Mouse (Mus musculus) stomach, embryonic 14.5 days (tissue): ENCODE results near the gene Kcnk15. TPM values are rescaled to one million over a fixed set of nuclear protein-coding genes. Genes with fewer than 3 reads are reported as not detected.

ENCODE experiments used
- ATAC-seq: fragments of 200-750 bp; cut with Nextera tagmentation; 2 replicates; pipeline ENCODE4 v1.8.0; 2017; ENCODE audit warnings: low read depth, moderate TSS enrichment; ENCODE audit not compliant: insufficient number of reproducible peaks, insufficient read depth, low FRiP score
- H3K27ac ChIP-seq: fragments of 300-500 bp; sonication (generic); 2 replicates; pipeline ENCODE4 v1.5.1; 2014; ENCODE audit warnings: mild to moderate bottlenecking, low read length, moderate library complexity, mixed read lengths
- H3K27me3 ChIP-seq: fragments of 300-500 bp; sonication (generic); 2 replicates; pipeline ENCODE4 v1.6.1; 2014; ENCODE audit warnings: low read length, control low read depth, mixed read lengths; ENCODE audit not compliant: control insufficient read depth, insufficient read depth
- H3K36me3 ChIP-seq: fragments of 300-500 bp; sonication (generic); 2 replicates; pipeline ENCODE4 v1.6.1; 2014; ENCODE audit warnings: mild to moderate bottlenecking, control low read depth, low read length, moderate library complexity, mixed read lengths; ENCODE audit not compliant: control insufficient read depth, insufficient read depth
- H3K4me1 ChIP-seq: fragments of 300-500 bp; sonication (generic); 2 replicates; pipeline ENCODE4 v1.6.1; 2014; ENCODE audit warnings: low read length, control low read depth, mixed read lengths; ENCODE audit not compliant: control insufficient read depth, insufficient read depth
- H3K4me2 ChIP-seq: fragments of 300-500 bp; sonication (generic); replicated peaks from 2 replicates; pipeline ENCODE4 v1.6.1; 2014; ENCODE audit warnings: low read depth, low read length, control low read depth
- H3K4me3 ChIP-seq: fragments of 300-500 bp; sonication (generic); 2 replicates; pipeline ENCODE4 v1.5.1; 2014; ENCODE audit warnings: low read depth, low read length, control low read depth
- H3K9ac ChIP-seq: fragments of 300-500 bp; sonication (generic); replicated peaks from 2 replicates; pipeline ENCODE4 v1.6.1; 2014; ENCODE audit warnings: low read depth, mild to moderate bottlenecking, control low read depth, low read length, moderate library complexity, mixed read lengths
- H3K9me3 ChIP-seq: fragments of 300-500 bp; sonication (generic); 2 replicates; pipeline ENCODE4 v1.6.1; 2016; ENCODE audit warnings: low read depth, low read length, control low read depth; ENCODE audit not compliant: control insufficient read depth
- WGBS: fragments of 180-500 bp; shearing (Covaris S2); extraction: QIAGEN DNeasy Blood & Tissue Kit; methylation state at CpG from one replicate; pipeline ENCODE4 v1.1.7; 2014; 5-methylcytosine and 5-hydroxymethylcytosine counted together
- polyA plus RNA-seq: library from polyadenylated mRNA; unstranded; fragments of >200 nt; fragmentation: Nextera tagmentation; extraction: Ambion mirVana; gene quantifications from 2 replicates; pipeline ENCODE4 v1.2.1, GENCODE M21; 2014

The Kcnk15 gene
- not detected in 2 replicates for polyA plus RNA-seq

DNA sequence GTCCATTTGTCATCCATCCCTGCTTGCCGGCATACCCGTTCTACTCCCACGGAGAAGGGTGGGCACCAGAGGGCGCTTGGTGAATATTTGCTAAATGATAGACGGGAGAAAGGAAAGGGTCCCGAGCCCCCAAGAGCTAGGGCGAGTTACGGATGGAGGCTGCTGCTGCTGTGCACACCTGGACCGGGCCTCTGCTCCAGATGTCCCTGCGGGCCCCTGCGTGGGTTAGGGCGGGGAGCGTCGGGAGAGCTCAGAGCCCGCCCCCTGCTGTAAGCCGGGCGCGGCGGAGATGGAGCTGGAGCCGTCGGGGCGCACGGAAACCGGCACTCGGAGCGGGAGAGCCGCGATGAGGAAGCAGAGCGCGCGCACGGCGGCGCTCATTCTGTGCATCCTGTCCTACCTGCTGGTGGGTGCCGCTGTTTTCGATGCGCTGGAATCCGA is at the start of gene Kcnk15:
Gene Kcnk15 (plus strand): TSS at position 191 of the 441 bp plus-strand sequence.
- no peak for ATAC-seq
- 2% methylated on average over 38 of the region's 38 CpGs for WGBS
- no peak within 1 kb of the TSS for H3K9ac ChIP-seq

DNA sequence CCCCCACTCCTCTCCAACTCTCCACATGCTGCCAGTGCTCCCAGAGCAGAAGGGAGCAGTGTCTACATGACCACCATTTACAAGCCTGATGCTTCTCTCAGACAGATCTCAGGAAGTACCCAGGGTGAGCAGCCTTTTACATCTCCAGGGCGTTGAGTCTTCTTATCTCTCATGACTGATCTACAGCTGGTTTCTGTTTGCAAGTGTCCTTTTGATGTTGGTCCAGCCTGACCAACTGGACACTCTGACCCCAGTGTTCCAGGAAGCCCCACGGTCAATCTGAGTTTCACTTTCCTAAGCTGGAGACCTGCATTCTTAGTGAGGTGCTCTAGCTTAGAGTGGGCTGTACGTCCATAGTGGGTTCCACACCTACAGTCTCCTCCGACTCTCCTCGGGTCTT is 49.6 kb upstream of the Kcnk15 start:
- Histone ChIP-seq H3K4me1 (no peaks in the 10 kb centered on the region), H3K27ac (no peak overlapping the region), H3K4me2 (no peak overlapping the region), H3K36me3 (no peaks in the 10 kb centered on the region), H3K27me3 (no peaks in the 10 kb centered on the region), H3K4me3 (no peak overlapping the region), H3K9me3 (no peaks in the 10 kb centered on the region), H3K9ac (no peak overlapping the region)
- ATAC-seq: no peak
- 70% methylated on average over 5 of the region's 5 CpGs for WGBS

More for the DNA sequence above, at the start of gene Kcnk15:
- Histone ChIP-seq H3K4me2 (0 out of 2 replicates have a peak within 1 kb of the TSS, but pooled peaks have one; percentile 22), H3K27ac (no peak within 1 kb of the TSS), H3K27me3 (peaks cover 42% of the 10 kb centered on the region), H3K36me3 (no peaks in the 10 kb centered on the region), H3K4me3 (peak within 1 kb of the TSS; percentile 17; the same call in 1 of the 2 replicates), H3K9me3 (no peaks in the 10 kb centered on the region), H3K4me1 (no peaks in the 10 kb centered on the region)

DNA sequence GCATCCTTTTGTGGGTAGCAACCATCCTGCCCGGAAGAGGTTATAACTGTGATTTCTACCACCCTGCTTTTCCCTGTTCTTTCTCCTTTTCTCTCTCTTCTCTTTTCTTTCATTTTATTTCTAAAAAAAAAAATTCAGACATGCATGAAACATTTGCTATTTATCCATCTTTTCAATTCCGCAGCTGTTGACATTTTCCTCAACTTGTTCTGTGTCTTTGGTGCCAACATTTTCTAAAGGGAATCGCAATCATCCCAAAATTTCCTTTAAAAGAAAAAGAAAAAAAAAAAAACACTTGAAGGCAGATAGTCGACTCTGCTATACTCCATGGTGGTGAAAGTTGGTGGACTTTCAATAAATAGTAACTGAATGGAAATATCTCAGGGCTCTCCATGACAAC is 44.3 kb upstream of the Kcnk15 start:
- no peak for ATAC-seq
- Histone ChIP-seq H3K9me3 (no peaks in the 10 kb centered on the region), H3K4me3 (no peak overlapping the region), H3K9ac (no peak overlapping the region), H3K4me2 (no peak overlapping the region), H3K36me3 (no peaks in the 10 kb centered on the region), H3K4me1 (no peaks in the 10 kb centered on the region), H3K27ac (no peak overlapping the region), H3K27me3 (no peaks in the 10 kb centered on the region)
- 87% methylated on average over 4 of the region's 4 CpGs for WGBS

DNA sequence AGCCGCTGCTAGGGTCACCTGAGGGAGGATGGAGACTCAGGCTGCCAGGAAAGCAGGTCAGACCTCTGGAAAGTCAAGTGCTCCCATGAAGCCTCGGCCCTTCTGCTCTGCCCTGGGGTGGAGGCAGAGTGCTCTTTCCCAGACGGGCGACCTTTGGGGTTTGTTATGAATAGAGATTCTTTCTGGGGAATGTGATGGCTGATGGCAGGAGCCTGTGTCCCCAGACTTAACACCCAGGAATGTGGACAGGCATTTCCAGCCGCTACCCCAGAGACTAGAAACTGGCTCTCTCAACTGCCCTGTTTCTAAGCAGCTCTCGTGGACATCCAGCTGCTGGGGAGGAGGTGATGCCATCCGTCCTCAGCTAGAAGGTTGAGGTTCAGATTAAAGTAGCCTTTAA is 43.7 kb upstream of the Kcnk15 start:
- H3K4me3 ChIP-seq: no peak overlapping the region
- H3K4me2 ChIP-seq: no peak overlapping the region
- 46% methylated on average over 7 of the region's 7 CpGs for WGBS
- H3K9ac ChIP-seq: no peak overlapping the region
- ATAC-seq: no peak
- no peaks in the 10 kb centered on the region for H3K36me3 ChIP-seq
- no peak overlapping the region for H3K27ac ChIP-seq
- H3K9me3 ChIP-seq: no peaks in the 10 kb centered on the region
- no peaks in the 10 kb centered on the region for H3K4me1 ChIP-seq
- H3K27me3 ChIP-seq: no peaks in the 10 kb centered on the region

DNA sequence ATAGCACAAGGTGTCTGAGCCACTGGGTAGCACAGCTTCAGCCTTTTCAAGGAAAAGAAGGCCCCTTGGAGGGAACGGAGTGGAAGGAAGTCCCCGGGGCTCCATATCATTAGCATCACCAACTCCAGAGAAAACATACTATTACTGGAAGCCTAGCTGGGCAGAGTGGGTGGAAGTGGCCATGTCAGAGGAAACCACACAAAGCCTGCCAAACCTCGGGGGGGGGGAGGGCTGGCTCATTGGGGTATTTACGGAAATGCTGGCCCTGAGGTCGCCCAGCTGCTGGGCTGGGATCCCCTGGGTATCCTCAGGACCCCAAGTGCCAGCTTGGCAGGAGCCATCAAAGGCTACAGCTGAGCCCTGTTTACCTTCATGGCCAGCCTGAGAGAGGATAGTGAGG is 40.4 kb upstream of the Kcnk15 start:
- H3K4me2 ChIP-seq: no peak overlapping the region
- H3K9me3 ChIP-seq: no peaks in the 10 kb centered on the region
- no peak overlapping the region for H3K4me3 ChIP-seq
- no peak for ATAC-seq
- 63% methylated on average over 5 of the region's 5 CpGs for WGBS
- H3K9ac ChIP-seq: no peak overlapping the region
- H3K27me3 ChIP-seq: no peaks in the 10 kb centered on the region
- no peaks in the 10 kb centered on the region for H3K4me1 ChIP-seq
- H3K27ac ChIP-seq: no peak overlapping the region
- no peaks in the 10 kb centered on the region for H3K36me3 ChIP-seq

DNA sequence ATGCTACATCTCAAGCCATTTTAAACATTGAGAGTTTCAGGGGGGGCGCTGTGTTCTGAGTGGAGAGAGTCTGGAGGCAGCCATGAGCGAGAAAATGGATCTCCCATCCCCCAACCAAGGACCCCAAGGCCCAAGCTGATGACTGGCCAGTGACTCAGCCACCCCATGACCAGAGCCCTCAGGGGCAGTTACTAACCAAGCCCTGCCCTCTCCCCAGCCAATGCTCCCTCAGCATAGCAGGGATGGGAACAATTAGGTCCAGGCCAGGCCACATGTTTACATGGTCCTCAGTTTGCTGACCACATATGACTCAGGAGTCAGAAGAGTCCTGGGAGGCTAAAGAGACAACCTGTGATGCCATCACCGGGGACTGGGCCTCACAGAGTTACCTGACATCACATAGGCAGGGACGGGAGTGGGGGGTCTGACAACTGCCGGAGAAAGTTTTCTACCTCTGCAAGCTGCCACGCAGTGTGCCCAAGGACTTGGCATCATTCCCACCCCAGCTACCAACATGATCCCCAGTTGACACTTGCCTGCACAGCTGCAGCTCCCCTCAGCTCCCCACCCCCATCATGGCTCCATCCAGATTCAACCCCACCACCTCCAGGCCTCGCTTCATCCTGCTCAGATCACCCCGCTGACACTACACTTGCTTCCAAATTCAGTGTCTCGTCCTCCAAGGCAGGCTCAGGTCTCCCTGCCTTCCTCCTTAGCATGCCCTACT is 38.5 kb upstream of the Kcnk15 start:
- ATAC-seq: no peak
- no peaks in the 10 kb centered on the region for H3K9me3 ChIP-seq
- no peak overlapping the region for H3K9ac ChIP-seq
- H3K4me2 ChIP-seq: no peak overlapping the region
- no peak overlapping the region for H3K27ac ChIP-seq
- no peak overlapping the region for H3K4me3 ChIP-seq
- 77% methylated on average over 9 of the region's 9 CpGs for WGBS
- no peaks in the 10 kb centered on the region for H3K27me3 ChIP-seq
- no peaks in the 10 kb centered on the region for H3K4me1 ChIP-seq
- H3K36me3 ChIP-seq: no peaks in the 10 kb centered on the region

DNA sequence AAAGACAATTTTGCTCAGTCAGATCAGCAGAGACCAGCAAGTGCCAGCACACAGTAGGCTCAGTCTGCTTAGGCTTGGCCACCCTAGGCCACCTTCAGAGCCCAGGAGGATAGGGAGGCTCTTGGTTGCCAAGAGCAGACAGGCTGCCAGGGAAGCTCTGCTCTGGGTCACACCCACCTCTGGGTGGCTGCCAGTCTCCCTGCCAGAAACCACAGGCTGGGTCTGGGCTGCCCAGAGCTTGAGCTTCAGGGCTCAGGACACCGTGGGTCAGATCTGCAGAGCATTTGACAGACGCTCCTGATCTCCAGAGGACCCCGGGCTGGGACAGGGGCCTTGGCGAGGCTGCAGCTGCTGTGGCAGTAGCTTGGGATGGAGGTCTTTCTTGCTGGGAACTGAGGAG is 32.8 kb upstream of the Kcnk15 start, which contains the start of gene Ccn5:
Gene Ccn5 (plus strand): TSS at position 255 of the 400 bp plus-strand sequence.
- peaks cover 5% of the 10 kb centered on the region; the same call in 1 of the 2 replicates for H3K4me1 ChIP-seq
- no peaks in the 10 kb centered on the region for H3K9me3 ChIP-seq
- H3K4me3 ChIP-seq: no peak within 1 kb of the TSS
- H3K27ac ChIP-seq: no peak within 1 kb of the TSS
- 66% methylated on average over 4 of the region's 4 CpGs for WGBS
- no peaks in the 10 kb centered on the region for H3K36me3 ChIP-seq
- no peak within 1 kb of the TSS for H3K4me2 ChIP-seq
- H3K27me3 ChIP-seq: no peaks in the 10 kb centered on the region
- no peak for ATAC-seq
- no peak within 1 kb of the TSS for H3K9ac ChIP-seq

DNA sequence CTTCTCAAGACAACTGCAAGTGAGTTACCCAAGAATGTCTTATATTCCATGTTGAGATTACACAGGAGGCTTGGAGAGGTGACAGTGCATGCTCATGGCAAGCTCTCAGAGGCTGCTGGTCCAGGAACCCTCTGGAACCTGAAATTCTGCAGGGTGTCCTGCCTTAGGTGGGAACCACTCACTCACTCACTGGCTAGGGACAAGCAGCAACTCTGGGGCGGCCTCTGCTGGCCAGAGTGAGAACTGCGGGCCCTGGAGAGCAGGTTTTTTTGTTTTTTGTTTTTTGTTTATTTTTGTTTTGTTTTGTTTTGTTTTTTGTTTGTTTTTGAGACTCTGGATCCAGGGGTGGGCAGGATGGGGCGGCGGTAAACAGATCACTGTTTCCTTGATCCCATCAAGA is 30.2 kb upstream of the Kcnk15 start:
- no peak overlapping the region for H3K9ac ChIP-seq
- no peak overlapping the region for H3K27ac ChIP-seq
- WGBS: 6% methylated on average over 4 of the region's 4 CpGs
- peak overlapping the region; percentile 21; the same call in 1 of the 2 replicates for H3K4me2 ChIP-seq
- H3K9me3 ChIP-seq: no peaks in the 10 kb centered on the region
- peaks cover 5% of the 10 kb centered on the region; the same call in 1 of the 2 replicates for H3K4me1 ChIP-seq
- H3K36me3 ChIP-seq: no peaks in the 10 kb centered on the region
- H3K4me3 ChIP-seq: no peak overlapping the region
- no peak for ATAC-seq
- no peaks in the 10 kb centered on the region for H3K27me3 ChIP-seq
